Mouse (Mus musculus) embryonic facial prominence, embryonic 13.5 days (tissue): Measurements from ENCODE around the gene Bin2. TPM values are rescaled to one million over a fixed set of nuclear protein-coding genes. Genes with fewer than 3 reads are reported as not detected.

Source experiments
- ATAC-seq: fragments of 200-750 bp; cut with Nextera tagmentation; 2 replicates; pipeline ENCODE4 v1.8.0; 2017; ENCODE audit warnings: low read depth; ENCODE audit not compliant: insufficient number of reproducible peaks, insufficient read depth, low FRiP score, low TSS enrichment
- H3K27ac ChIP-seq: fragments of 300-500 bp; sonication (generic); 2 replicates; pipeline ENCODE4 v1.5.1; 2015; ENCODE audit warnings: moderate library complexity, mild to moderate bottlenecking, inconsistent platforms
- H3K27me3 ChIP-seq: fragments of 300-500 bp; sonication (generic); 2 replicates; pipeline ENCODE4 v1.6.1; 2015; ENCODE audit warnings: mild to moderate bottlenecking, inconsistent platforms
- H3K36me3 ChIP-seq: fragments of 300-500 bp; sonication (generic); 2 replicates; pipeline ENCODE4 v1.6.1; 2015; ENCODE audit warnings: mild to moderate bottlenecking, inconsistent platforms
- H3K4me1 ChIP-seq: fragments of 300-500 bp; sonication (generic); 2 replicates; pipeline ENCODE4 v1.6.1; 2015; ENCODE audit warnings: inconsistent platforms
- H3K4me2 ChIP-seq: fragments of 300-500 bp; sonication (generic); 2 replicates; pipeline ENCODE4 v1.6.1; 2015; ENCODE audit warnings: moderate library complexity, mild to moderate bottlenecking, inconsistent platforms
- H3K4me3 ChIP-seq: fragments of 300-500 bp; sonication (generic); 2 replicates; pipeline ENCODE4 v1.5.1; 2015; ENCODE audit warnings: mild to moderate bottlenecking, inconsistent platforms
- H3K9ac ChIP-seq: fragments of 300-500 bp; sonication (generic); 2 replicates; pipeline ENCODE4 v1.6.1; 2015; ENCODE audit warnings: mild to moderate bottlenecking, inconsistent platforms
- H3K9me3 ChIP-seq: fragments of 300-500 bp; sonication (generic); 2 replicates; pipeline ENCODE4 v1.6.1; 2016; ENCODE audit warnings: inconsistent platforms
- WGBS: fragments of 180-500 bp; shearing (Covaris S2); methylation state at CpG from one replicate; pipeline ENCODE4 v1.1.7; 2015; ENCODE audit warnings: mixed read lengths; 5-methylcytosine and 5-hydroxymethylcytosine counted together
- polyA plus RNA-seq: library from polyadenylated mRNA; unstranded; fragments of >200 nt; fragmentation: Nextera tagmentation; extraction: Ambion mirVana; gene quantifications from 2 replicates; pipeline ENCODE4 v1.2.1, GENCODE M21; 2015

Bin2 gene
- polyA plus RNA-seq, 1 experiment from 2014 or later: 2.1 TPM

DNA sequence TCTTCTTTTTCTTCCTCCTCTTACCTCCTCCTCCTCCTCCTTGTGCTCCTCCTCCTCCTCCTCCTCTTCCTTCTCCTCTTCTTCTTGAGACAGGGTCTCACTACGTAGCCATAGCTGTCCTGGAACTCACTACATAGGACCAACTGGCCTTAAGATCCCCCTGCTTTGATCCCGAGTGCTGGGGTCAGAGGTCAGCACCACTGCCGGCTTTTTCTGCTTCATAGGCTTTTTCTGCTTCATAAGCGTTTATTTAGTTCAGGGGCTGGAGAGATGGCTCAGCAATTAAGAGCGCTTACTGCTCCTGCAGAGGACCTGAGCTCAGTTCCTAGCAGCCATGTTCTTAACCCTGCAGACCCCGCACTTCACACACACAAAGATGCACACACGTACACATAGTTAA, 12.4 kb upstream of the Bin2 start:
- no peak overlapping the region for H3K4me2 ChIP-seq
- no peak overlapping the region for H3K4me3 ChIP-seq
- H3K9ac ChIP-seq: no peak overlapping the region
- WGBS: 32% methylated on average over 7 of the region's 7 CpGs
- no peak for ATAC-seq
- H3K27me3 ChIP-seq: peaks cover 10% of the 10 kb centered on the region; the same call in 1 of the 2 replicates
- H3K36me3 ChIP-seq: no peaks in the 10 kb centered on the region
- H3K27ac ChIP-seq: no peak overlapping the region
- H3K9me3 ChIP-seq: no peaks in the 10 kb centered on the region
- peaks cover 3% of the 10 kb centered on the region; the same call in 1 of the 2 replicates for H3K4me1 ChIP-seq

DNA sequence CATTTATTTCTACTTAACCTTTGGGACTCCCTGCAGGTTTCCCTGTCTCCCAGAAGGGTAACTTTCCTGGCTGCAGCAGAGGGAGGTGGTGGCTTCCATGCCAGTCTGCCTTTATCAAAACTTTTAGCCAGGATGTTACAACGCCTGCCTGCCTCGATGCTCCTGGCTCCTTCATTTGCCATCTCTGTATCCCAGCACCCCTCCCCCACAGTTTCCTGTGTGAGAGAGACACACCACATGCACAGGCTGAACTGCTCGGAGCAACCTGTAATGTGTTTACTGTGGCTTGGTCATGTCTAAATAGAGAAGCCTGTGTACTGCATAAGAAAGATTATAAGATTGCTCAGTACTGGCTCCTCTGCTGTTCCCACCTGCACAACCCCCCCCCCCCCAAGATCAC, 11.0 kb upstream of the Bin2 start:
- H3K27ac ChIP-seq: no peak overlapping the region
- no peak for ATAC-seq

DNA sequence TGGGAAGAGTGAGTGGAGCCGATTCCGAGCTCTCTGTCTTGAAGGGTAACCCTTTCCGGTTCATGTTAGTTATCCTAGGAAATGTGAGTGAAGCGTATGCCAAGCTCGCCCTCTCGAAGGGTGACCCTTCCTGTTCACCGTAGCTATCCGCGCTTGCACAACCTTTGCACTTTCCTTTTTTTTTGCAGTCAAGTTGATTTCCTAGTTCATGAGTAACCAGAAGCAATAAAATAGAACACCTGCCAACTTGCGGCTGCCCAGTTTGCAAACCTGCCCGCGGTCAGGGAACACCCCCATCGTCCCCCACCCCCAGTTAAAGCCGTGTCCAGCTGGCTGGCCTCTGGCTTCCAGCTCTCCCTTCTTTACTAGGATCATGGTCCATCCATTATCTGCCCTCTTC, 9.7 kb upstream of the Bin2 start:
- no peak overlapping the region for H3K9ac ChIP-seq
- no peak overlapping the region for H3K4me3 ChIP-seq
- H3K27me3 ChIP-seq: no peaks in the 10 kb centered on the region
- no peaks in the 10 kb centered on the region for H3K9me3 ChIP-seq
- no peak overlapping the region for H3K4me2 ChIP-seq
- no peak overlapping the region for H3K27ac ChIP-seq
- H3K4me1 ChIP-seq: no peaks in the 10 kb centered on the region
- no peak for ATAC-seq
- WGBS: 90% methylated on average over 14 of the region's 14 CpGs
- no peaks in the 10 kb centered on the region for H3K36me3 ChIP-seq

More for the DNA sequence above, 11.0 kb upstream of the Bin2 start:
- Histone ChIP-seq H3K4me3 (no peak overlapping the region), H3K4me1 (peaks cover 3% of the 10 kb centered on the region; the same call in 1 of the 2 replicates), H3K9ac (no peak overlapping the region), H3K9me3 (no peaks in the 10 kb centered on the region), H3K36me3 (no peaks in the 10 kb centered on the region), H3K4me2 (no peak overlapping the region), H3K27me3 (peaks cover 8% of the 10 kb centered on the region; the same call in 1 of the 2 replicates)
- WGBS: 39% methylated on average over 3 of the region's 3 CpGs

DNA sequence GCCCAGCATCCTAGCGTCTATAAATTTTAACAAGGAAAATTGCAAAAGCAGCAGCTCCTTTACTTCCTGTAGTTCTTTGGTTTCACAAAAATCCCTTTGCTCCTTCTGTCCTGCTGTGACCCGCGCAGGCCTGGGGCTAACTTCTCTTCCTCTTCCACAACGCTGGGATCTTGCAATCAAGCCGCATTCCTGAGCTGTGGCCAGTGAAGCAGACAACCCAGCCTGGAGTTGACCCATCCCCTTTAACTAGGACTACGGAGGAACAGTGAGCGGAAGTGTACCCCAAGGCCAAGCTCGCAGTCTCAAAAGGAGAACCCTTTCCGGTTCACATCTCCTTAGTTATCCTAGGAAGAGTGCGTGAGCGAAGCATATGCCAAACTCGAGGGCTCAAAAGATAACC, 9.2 kb upstream of the Bin2 start:
- no peak overlapping the region for H3K4me3 ChIP-seq
- no peaks in the 10 kb centered on the region for H3K4me1 ChIP-seq
- no peak for ATAC-seq
- H3K36me3 ChIP-seq: no peaks in the 10 kb centered on the region
- H3K27ac ChIP-seq: no peak overlapping the region
- no peak overlapping the region for H3K4me2 ChIP-seq
- H3K9ac ChIP-seq: no peak overlapping the region
- no peaks in the 10 kb centered on the region for H3K9me3 ChIP-seq
- WGBS: 61% methylated on average over 12 of the region's 12 CpGs
- H3K27me3 ChIP-seq: no peaks in the 10 kb centered on the region

DNA sequence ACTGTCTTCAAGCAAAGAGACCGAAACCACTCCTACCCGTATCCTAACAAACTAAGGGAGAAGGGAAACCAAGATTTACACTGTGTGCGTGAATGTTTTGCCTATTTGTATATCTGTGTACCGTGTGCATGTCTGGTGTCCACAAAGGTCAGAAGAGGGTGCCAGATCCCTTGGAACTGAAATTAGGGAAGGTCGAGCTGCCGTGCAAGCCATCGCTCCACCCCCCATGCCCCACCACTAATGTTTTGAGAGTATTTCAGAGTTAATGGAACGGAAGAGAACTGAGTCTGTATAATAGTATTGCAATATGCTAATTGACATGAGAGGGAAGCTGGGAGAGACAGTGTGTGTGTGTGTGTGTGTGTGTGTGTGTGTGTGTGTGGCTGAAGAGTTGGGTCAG, 8.3 kb upstream of the Bin2 start:
- Histone ChIP-seq H3K36me3 (no peaks in the 10 kb centered on the region), H3K4me3 (no peak overlapping the region), H3K27ac (no peak overlapping the region), H3K4me1 (no peaks in the 10 kb centered on the region), H3K27me3 (no peaks in the 10 kb centered on the region), H3K9ac (no peak overlapping the region), H3K4me2 (no peak overlapping the region), H3K9me3 (no peaks in the 10 kb centered on the region)
- ATAC-seq: no peak
- 88% methylated on average over 8 of the region's 8 CpGs for WGBS

DNA sequence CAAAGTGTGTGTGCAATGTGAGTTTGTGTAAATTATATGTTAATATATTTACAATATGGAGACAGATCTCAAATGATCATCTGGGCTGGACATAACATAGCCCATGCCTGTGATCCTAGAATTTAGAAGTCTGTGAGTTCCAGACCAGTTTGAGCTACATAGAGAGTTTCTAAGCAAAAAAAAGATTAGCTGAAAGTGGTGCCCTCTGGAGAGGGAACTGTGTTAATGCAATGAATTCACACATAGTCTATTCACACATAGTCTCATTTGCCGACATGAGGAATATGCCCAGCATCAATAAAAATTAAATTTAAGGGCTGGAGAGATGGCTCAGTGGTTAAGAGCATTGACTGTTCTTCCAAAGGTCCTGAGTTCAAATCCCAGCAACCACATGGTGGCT, 7.2 kb upstream of the Bin2 start:
- 86% methylated on average over 1 of the region's 1 CpGs for WGBS
- no peaks in the 10 kb centered on the region for H3K4me1 ChIP-seq

DNA sequence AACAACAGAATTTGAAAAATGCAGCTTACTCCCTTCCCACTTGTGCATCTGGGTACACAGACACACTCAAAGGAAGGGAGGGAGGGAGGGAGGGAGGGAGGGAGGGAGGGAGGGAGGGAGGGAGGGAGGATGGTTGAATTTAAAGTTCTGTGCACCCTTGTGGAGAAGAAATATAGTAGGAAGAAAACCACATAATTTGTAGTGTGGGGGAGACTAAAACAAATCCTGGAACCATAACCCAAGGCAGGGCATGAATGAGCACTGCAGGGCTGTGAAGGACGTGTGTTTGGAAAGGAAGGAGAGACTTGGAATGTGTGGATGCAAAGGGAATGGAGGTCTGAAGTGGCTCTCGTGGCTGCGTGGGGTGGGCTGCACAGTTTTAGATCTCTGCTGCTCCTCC, 6.1 kb upstream of the Bin2 start:
- WGBS: 44% methylated on average over 3 of the region's 3 CpGs
- no peak overlapping the region for H3K27ac ChIP-seq
- no peak overlapping the region for H3K4me3 ChIP-seq
- H3K4me1 ChIP-seq: no peaks in the 10 kb centered on the region
- no peak overlapping the region for H3K4me2 ChIP-seq
- ATAC-seq: no peak
- H3K9ac ChIP-seq: no peak overlapping the region
- no peaks in the 10 kb centered on the region for H3K27me3 ChIP-seq
- H3K36me3 ChIP-seq: no peaks in the 10 kb centered on the region
- H3K9me3 ChIP-seq: no peaks in the 10 kb centered on the region

More for the DNA sequence above, 7.2 kb upstream of the Bin2 start:
- Histone ChIP-seq H3K36me3 (no peaks in the 10 kb centered on the region), H3K27me3 (no peaks in the 10 kb centered on the region), H3K4me3 (no peak overlapping the region), H3K4me2 (no peak overlapping the region), H3K9ac (no peak overlapping the region), H3K9me3 (no peaks in the 10 kb centered on the region), H3K27ac (no peak overlapping the region)
- no peak for ATAC-seq

DNA sequence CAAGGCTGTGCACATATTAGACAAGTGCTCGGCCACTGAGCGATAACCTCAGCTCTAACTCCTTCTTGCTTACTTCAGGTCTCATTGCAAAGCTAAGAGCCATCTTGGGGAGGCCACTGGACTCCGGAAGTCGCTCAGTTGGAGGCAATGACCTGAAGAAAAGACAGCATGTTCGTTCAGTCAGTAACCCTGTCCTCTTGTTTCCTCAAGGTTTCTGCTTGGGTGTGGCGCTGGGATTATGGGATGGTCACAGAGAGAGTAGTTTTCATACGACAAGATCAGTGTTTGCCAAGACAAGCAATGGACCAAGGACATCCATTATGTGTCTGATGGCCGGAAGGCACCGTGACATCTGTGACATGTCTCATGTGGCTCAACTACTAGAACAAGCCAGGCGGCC, 5.2 kb upstream of the Bin2 start:
- H3K4me2 ChIP-seq: no peak overlapping the region
- no peaks in the 10 kb centered on the region for H3K4me1 ChIP-seq
- H3K27me3 ChIP-seq: no peaks in the 10 kb centered on the region
- no peaks in the 10 kb centered on the region for H3K36me3 ChIP-seq
- H3K9me3 ChIP-seq: no peaks in the 10 kb centered on the region
- WGBS: 87% methylated on average over 10 of the region's 10 CpGs
- ATAC-seq: no peak
- no peak overlapping the region for H3K27ac ChIP-seq
- no peak overlapping the region for H3K9ac ChIP-seq
- H3K4me3 ChIP-seq: no peak overlapping the region

DNA sequence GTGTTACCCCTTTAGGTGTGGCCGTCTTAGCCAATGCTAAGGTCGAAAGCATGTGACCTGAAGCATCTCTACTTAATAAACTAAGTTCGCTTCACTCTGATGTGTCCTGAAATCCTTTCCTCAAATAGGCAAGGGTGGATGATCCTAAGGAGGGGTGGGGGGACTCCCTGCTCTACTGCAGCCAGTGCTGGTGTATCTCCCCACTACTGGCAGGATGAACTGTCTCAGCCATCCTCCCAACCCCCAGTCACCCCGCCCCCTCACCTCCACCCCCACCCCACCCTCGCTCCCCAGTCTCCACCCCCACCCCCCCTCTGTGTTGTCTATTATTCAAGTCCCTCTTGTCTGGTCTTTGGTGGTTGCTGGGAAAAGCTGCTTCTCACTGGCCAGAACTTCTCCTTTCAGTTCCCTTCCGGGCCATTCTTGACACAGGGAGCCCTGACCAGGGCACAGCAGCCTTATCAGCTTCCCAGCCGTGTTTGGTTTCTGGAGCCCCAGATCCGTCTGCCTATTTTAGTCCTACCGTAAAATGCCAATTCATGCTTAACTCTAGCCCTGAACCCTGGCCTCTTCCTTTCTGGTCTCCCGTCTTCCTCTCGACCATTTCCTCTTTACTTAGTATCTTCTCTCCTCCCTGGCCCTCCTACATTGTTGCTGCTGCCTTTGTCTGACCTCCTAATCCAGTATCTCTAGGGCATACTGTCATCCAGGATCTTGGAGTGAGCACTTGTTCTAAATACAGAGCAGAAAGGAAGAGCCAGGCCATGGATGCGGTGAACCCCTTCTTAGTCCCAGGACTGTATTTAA, 4.4 kb upstream of the Bin2 start:
- 53% methylated on average over 12 of the region's 12 CpGs for WGBS
- no peak overlapping the region for H3K9ac ChIP-seq
- H3K27me3 ChIP-seq: no peaks in the 10 kb centered on the region

DNA sequence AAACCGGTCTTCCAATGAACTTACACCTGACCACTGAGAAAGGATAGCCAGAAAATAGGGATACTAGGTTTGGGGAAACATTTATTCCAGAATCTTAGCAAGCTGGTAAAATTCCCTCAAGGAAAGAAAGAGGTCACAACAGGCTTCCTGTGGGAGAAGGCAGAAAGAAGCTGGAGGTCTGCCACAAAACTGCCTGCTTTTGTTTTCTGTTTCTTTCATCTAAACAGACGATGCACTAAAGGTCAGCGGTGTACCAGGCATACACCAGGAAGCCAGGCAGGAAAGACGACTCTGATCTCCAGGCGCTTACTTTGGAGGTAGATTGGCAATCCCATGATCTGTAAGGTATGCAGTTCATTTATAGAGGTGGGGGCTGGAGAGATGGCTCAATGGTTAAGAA, 1.5 kb upstream of the Bin2 start:
- H3K36me3 ChIP-seq: no peaks in the 10 kb centered on the region
- no peak overlapping the region for H3K27ac ChIP-seq
- ATAC-seq: no peak
- no peak overlapping the region for H3K4me3 ChIP-seq
- H3K27me3 ChIP-seq: no peaks in the 10 kb centered on the region
- H3K9ac ChIP-seq: no peak overlapping the region
- WGBS: 64% methylated on average over 5 of the region's 5 CpGs
- no peaks in the 10 kb centered on the region for H3K9me3 ChIP-seq
- no peak overlapping the region for H3K4me2 ChIP-seq
- peaks cover 11% of the 10 kb centered on the region for H3K4me1 ChIP-seq

More for the DNA sequence above, 4.4 kb upstream of the Bin2 start:
- no peak for ATAC-seq
- no peaks in the 10 kb centered on the region for H3K4me1 ChIP-seq
- no peaks in the 10 kb centered on the region for H3K36me3 ChIP-seq
- H3K4me3 ChIP-seq: no peak overlapping the region
- no peak overlapping the region for H3K27ac ChIP-seq
- H3K4me2 ChIP-seq: no peak overlapping the region
- no peaks in the 10 kb centered on the region for H3K9me3 ChIP-seq

DNA sequence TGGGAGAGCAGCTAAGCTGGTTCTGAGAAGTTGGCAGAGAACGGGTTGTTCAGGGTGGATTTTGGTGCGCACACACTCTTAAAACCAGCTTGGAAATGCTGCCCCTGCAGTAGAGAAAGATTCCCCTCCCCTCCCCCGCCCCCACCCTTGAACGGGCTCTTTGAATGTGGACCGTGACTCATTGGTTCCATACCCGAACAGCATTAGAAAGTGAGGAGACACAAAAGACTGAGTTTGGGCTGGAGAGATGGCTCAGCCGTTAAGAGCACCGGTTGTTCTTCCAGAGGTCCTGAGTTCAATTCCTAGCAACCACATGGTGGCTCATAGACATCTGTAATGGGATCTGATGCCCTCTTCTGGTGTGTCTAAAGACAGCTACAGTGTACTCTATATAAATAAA, 651 bp upstream of the Bin2 start:
- Histone ChIP-seq H3K27me3 (no peaks in the 10 kb centered on the region), H3K4me2 (no peak overlapping the region), H3K4me1 (peaks cover 13% of the 10 kb centered on the region), H3K36me3 (no peaks in the 10 kb centered on the region), H3K9ac (no peak overlapping the region), H3K9me3 (no peaks in the 10 kb centered on the region), H3K4me3 (no peak overlapping the region), H3K27ac (no peak overlapping the region)
- ATAC-seq: no peak
- WGBS: 48% methylated on average over 8 of the region's 8 CpGs

DNA sequence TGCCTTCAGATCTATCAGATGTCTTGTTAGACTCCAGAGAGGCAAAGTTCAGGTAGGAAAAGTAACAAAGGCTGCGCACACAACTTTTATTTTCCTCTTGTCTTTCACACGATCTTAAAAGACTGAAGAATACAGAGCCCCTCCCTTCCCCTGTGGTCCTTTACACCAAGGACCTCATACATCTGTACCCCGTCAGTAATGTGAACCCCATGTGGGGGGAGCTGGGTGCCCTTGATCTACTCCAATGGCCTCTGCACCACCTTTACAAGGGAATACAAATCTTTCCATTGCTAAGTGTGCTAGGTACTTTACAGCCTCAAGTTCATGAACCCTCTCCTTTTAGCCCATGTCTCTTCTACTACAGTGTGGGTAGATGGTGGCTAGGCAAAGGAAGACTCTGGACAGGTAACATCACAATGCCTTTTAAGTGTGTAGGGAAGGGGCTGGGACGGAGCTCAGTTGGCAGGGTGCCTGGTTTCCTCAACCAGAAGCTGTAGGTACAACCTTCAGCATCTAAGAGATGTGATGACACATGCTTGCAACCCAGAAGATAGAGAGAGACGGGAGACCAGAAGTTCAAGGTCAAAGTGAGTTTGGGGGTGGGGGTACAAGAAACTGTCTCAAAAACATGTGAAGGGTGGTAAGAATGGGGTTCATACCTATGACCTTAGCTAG, 1.3 kb downstream of the Bin2 start:
- Histone ChIP-seq H3K9ac (no peak overlapping the region), H3K36me3 (no peaks in the 10 kb centered on the region), H3K27me3 (no peaks in the 10 kb centered on the region), H3K4me1 (peaks cover 13% of the 10 kb centered on the region), H3K27ac (no peak overlapping the region), H3K9me3 (no peaks in the 10 kb centered on the region), H3K4me3 (no peak overlapping the region), H3K4me2 (no peak overlapping the region)
- 78% methylated on average over 5 of the region's 5 CpGs for WGBS
- ATAC-seq: no peak
